Mouse (Mus musculus) ES-E14 (cell line): Measurements from ENCODE around the gene Epha8.

Experiments
- HCFC1 ChIP-seq: IDR thresholded peaks from 2 replicates; pipeline ENCODE4 v1.6.1; 2012; ENCODE audit warnings: low read length, inconsistent platforms, borderline replicate concordance; ENCODE audit not compliant: insufficient read depth
- ZC3H11A ChIP-seq: IDR thresholded peaks from 2 replicates; pipeline ENCODE4 v1.6.1; 2012; ENCODE audit warnings: low read depth, mild to moderate bottlenecking, inconsistent platforms, low read length, borderline replicate concordance
- ZNF384 ChIP-seq: IDR thresholded peaks from 2 replicates; pipeline ENCODE4 v1.6.1; 2012; ENCODE audit warnings: low read depth, low read length, inconsistent platforms

GRCm38 (mm10) chr4:136896461-136896860 lies 60.2 kb downstream of the Epha8 start:
- TF ChIP-seq ZC3H11A (no peak), HCFC1 (no peak), ZNF384 (no peak)
